Mouse (Mus musculus): Measurements from ENCODE around the gene Crls1. TPM values are rescaled to one million over a fixed set of nuclear protein-coding genes. Genes with fewer than 3 reads are reported as not detected.

Crls1 gene
- 22.9 and 31.2 TPM in 2 replicates for polyA plus RNA-seq (2015; fragmentation: Nextera tagmentation; extraction: Ambion mirVana)

DNA sequence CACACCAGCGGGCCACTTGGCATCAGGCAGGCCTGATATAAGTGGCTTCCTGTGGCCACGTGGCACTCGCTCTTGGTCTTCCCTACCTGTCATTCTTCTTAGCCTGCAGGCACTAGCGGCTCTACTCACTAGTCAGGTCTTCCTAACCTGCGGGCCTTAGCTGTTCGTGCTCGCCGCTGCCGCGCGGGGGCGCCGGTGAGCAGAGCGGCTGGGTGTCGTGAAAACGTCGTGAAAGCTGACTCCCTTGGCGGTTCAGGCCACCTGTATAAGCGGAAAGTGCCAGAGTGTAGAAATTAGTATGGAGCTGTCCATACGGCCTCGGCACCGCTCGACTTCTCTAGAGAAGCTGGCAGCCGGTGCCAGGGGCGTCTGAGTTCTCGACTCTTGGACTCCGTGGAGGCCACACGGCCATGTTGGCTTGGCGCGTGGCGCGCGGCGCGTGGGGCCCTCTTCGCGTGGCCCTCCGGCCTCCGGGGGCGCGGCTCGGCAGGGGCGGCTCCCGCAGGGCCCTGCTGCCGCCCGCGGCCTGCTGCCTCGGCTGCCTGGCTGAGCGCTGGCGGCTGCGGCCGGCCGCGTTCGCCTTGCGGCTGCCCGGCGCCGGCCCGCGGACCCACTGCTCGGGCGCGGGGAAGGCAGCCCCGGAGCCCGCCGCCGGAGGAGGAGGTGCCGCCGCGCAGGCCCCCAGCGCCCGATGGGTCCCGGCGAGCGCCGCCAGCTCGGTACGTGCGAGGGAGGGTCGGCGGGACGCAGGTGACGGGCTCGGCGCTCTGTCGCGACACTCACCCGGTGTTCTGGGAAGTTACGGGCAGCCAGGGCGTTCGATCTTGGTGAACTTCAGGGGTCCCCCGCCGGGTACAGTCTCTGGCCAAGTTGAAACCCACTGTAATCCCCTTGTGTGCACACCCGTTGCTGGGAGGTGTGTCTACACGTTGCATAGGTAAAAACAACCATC, at the start of gene Crls1:
Crls1 (plus strand) TSS at position 260 of the 952 bp plus-strand sequence.

DNA sequence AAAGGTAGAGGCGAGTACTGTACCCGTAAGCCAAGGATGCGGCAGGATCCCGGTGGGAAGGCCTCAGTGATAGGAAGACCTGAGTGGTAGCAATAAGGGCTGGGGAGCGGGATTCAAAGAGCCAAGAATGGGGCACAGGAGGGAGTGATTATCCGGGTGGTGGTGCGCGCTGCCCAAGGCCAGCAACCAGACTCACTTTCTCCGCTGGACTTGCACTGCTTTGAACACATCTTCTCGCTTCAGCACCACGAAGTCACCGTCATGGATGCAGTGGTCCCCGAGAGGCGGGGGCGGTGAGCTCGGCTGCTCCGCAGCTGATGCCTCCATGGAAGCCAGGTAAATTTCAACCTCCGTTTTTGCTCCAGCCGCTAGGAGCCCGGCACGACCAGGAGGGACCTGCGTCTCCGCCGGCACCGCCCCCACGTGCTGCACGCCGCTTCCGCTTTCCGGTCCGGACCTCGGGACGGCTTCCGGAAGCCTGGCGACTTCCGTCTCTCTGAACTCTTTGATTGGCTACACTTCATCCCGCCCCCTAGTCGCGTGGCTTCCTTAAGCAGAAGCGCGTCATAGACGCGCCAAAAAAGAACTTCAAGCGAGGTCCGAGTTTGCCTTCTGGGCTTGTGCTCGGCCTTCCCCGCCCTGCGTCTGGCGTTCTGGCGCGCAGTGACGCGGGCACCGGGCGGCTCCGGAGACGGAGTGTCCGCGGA, 30.7 kb upstream of the Crls1 start, which contains the start of the genes Trmt6 and Mcm8:
Trmt6 (minus strand) TSS at position 448 of the 707 bp plus-strand sequence.
Mcm8 (plus strand) TSS at position 534 of the 707 bp plus-strand sequence.

DNA sequence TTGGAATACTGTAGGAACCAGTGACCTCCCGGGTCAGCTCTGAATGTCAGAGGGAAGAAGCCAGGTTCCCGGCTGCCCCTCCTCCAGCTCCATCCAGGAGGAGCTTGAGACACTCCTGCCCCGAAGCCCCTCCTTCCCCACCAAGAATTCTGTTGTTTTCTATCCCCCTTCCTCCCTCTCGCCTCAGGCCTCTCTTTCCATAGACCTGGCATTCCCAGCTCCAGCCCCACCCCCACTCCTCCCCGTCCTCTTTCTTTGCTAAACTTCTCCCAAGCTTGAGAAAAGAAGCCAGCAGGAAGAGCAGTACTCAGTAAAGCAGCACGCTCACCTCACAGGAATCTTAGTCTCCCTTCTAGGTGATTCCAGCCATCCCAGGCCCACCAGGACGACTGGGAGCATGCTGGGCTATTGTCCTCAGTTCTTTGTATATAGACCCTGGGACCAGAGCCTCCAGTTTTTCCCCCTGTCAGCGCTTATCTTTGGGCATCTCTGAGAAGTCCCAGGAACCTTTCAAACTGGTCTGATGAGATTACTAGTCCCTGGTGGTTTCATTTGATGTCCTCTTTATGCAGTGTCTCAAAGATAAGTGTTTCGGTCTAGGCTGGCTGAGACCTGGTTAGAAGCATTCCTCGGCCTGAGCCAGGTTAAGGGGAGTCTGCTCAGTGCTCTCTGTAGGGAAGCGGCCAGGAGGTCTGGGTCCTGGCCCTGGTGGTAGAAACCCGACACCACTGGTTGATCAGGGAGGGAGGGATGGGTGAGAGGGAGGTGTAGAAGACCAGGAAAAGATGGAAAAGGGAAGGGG, 34.6 kb downstream of the Crls1 start, which contains the start of gene Lrrn4:
Lrrn4 (minus strand) TSS at position 48 of the 802 bp plus-strand sequence.

Other genes with a start within 250 kb of the Crls1 start
- 17.8 and 19.4 TPM in 2 replicates for gene Shld1, start 159.7 kb upstream of the Crls1 start, polyA plus RNA-seq (2015; fragmentation: Nextera tagmentation; extraction: Ambion mirVana)
- 128 and 135 TPM in 2 replicates for gene Chgb, start 65.4 kb upstream of the Crls1 start, polyA plus RNA-seq (2015; fragmentation: Nextera tagmentation; extraction: Ambion mirVana)
- 21.1 and 26.3 TPM in 2 replicates for gene Trmt6, start 30.6 kb upstream of the Crls1 start, polyA plus RNA-seq (2015; fragmentation: Nextera tagmentation; extraction: Ambion mirVana)
- gene Mcm8, start 30.5 kb upstream of the Crls1 start, polyA plus RNA-seq (2015; fragmentation: Nextera tagmentation; extraction: Ambion mirVana): 4.0 and 4.2 TPM in 2 replicates
- gene Lrrn4, start 34.2 kb downstream of the Crls1 start, polyA plus RNA-seq (2015; fragmentation: Nextera tagmentation; extraction: Ambion mirVana): 1.5 and 1.9 TPM in 2 replicates
- gene Fermt1, start 99.2 kb downstream of the Crls1 start, polyA plus RNA-seq (2015; fragmentation: Nextera tagmentation; extraction: Ambion mirVana): 0.06 and 0.21 TPM in 2 replicates

All from neural tube, postnatal 0 days (tissue).